Mouse (Mus musculus) common myeloid progenitor, adult 5-6 weeks (primary cell): ENCODE data around the gene H13. TPM values are rescaled to one million over a fixed set of nuclear protein-coding genes. Genes with fewer than 3 reads are reported as not detected.

Experiments
- ATAC-seq: replicated peaks from 2 replicates; pipeline ENCODE4 v1.8.0; 2016; ENCODE audit warnings: low read depth, mild to moderate bottlenecking, moderate TSS enrichment, inconsistent platforms; ENCODE audit not compliant: poor library complexity, severe bottlenecking
- total RNA-seq: library from RNA; stranded (forward); fragments of 200-1000, 187-1606 nt; gene quantifications from 2 replicates; pipeline ENCODE4 v1.2.3, GENCODE M21; 2017

Gene H13
- total RNA-seq, 1 experiment from 2014 or later, result 70.3 TPM

DNA sequence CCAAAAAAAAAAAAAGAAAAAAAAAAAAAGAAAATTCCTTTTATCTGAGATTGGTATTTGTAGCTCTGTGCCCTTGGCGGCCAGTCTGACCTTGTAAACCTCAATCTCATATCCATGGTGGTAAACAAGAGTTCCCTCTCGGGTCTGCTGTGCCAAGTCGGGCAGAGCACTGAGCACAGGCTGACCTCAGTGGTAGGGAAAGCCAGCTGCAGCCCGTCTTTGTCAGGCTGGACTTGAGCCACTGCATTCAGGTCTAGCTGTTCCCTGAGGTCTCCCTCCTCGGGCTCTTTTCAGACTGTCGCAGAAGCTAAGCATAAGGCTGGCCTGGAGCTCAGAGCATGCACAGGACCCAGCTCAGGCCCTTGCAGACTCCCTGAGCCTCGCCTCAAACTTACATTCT lies 25.4 kb downstream of the H13 start:
- no peak for ATAC-seq

DNA sequence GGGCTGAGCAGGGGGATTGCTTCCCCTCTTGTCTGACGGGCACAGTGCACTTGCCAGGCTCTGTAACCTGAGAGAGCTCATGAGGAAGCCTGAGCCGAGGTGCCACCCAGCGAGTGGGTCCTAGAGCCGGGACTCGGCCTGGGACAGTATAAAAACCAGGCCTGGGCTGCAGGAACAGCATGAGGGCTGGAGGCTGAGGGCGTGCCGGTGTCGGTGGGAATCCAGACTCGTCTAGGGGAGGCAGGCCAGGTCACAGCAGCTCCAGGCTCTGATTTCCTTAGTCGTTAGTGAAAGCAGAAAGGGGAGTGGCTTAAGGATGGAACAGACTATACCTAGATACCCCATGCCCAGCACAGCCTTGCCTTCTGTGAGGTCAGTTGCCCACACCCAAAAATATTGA lies 26.8 kb downstream of the H13 start:
- no peak for ATAC-seq

DNA sequence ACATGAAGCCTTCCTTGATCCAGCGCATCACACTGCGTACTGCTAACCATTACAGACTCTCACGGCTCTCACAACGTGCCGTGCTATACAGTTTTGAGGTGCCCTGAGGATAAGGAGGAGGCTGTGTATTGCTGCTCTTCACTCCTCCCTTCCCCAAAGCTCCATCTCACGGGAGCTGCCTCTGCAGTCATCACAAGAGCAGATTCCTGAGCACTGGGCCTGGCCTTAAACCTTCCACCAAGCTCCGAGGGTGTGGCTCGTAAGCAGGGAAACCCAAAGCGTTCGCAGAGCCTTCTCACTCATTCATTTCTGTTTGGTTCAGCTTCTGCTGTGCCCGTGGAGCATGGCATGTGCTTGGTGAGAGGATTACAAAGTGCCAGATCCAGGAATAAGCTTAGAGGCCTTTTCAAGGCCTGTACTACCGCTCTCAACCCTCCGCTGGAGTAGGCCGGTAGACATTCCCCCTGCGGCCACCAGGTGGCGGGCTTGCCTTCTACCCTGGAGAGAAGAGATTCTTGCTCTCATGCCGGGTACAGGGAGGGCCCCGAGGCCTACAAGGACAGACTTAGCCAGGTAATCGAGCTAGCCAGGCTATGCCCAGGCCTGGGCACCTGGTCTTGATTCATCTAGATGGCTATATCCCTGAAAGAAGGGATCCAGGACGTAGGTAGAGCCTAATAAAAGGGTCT lies 27.4 kb downstream of the H13 start:
- peak; percentile 89 for ATAC-seq

DNA sequence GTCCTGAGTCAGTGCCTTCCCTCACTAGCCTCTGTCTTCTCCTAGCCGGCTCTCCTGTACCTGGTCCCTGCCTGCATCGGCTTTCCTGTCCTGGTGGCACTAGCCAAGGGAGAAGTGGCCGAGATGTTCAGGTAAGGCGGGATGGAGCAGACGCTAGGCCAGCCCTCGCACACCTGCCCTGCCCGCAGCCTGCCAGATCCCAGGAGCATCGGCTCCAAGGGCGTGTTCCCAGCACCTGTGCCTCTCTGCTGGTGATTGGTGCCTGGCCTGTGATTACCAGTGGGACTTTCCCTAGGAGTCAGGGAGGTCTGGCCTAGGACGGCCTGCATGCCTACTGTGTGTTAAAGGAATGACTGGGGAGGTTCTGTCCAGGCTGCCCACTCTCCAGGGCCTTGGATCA lies 30.9 kb downstream of the H13 start:
- ATAC-seq, result no peak

DNA sequence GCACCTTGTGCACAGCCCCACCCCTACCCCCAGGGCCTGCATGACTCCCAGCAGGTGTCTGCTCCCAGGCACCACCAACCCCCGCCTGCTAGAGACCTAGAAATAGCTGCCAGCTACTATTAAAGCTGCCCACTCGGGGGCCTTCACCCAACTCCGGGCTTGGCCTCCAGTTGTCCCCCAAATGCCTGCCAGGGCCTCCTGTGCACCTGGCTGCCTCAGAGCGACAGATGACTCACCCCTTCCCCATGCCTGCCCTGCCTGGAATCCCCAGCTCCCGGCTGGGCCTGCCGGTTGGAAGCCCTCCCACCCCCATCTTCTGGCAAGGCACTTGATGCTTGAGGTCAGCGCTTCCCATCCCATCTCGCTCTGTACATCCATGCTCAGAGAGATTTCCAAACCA lies 31.5 kb downstream of the H13 start:
- no peak for ATAC-seq

DNA sequence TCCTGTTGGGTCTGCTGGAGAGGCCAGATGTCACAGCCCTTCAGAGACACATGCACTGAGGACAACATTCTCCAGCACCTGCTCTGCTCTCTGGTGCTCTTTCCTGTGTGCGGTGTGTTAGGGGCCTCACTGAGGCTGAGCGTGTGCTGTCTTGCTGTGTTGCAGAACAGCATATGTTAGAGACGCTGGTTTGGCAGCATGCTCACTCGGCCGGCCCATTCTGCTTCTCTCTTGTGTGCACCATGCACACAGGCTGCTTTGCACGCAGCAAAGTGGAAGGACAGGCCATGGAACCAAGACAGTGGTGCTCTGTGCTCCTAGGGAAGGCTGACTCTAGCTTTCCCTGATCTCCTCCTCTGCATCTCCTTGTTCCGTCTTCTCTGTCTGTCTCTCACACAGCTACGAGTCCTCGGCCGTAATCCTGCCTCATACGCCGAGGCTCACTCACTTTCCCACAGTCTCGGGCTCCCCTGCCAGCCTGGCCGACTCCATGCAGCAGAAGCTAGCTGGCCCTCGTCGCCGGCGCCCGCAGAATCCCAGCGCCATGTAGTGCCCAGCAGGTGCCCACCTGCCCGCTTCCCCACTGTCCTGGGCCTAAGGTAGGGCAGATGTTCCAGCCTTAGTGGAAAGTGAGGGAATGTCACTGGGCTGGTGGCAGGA lies 34.5 kb downstream of the H13 start:
- no peak for ATAC-seq

DNA sequence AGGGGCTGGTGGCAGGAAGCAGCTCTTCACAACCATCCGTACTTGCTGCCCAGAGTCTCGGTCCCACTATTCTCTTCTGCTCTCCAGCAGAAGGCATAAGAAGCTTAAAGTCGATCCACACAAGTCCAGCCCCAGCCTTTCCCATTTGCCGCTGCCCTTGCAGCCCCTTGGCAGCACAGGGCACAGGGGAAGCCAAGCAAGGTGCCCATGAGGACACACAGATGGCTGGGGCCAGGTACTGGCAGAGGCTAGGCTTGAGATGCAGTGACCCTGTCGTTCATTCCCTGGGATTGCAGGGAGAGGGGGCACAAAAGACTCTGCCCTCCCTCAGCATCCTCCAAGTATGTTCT lies 35.0 kb downstream of the H13 start:
- no peak for ATAC-seq

DNA sequence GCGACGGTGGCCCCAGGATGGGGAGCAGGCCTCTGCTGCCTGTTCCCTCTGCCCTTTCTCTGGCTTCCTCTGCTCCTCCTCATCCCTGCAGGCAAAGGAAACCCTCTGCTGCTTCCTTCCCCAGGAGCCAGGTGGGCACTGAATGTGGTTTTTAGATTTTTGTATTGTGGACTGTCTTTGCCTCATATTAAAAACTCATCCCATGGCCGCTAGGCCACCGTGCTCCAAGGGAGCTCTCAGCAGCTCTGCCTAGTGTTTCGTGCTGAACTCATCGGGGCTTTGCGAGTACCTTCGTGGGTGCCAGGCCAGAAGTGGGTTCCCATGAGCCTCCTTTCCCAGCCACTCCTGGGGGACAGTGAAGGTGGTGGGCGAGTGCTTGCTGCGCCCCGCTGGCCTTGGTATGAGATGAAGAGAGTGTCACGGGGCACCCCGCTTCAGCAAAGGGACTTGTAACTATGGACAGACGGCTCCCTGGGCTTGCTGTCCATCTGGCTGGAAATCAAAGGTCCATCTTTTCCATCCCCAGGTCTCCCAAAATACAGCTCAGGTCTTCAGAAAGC lies 35.6 kb downstream of the H13 start:
- no peak for ATAC-seq

DNA sequence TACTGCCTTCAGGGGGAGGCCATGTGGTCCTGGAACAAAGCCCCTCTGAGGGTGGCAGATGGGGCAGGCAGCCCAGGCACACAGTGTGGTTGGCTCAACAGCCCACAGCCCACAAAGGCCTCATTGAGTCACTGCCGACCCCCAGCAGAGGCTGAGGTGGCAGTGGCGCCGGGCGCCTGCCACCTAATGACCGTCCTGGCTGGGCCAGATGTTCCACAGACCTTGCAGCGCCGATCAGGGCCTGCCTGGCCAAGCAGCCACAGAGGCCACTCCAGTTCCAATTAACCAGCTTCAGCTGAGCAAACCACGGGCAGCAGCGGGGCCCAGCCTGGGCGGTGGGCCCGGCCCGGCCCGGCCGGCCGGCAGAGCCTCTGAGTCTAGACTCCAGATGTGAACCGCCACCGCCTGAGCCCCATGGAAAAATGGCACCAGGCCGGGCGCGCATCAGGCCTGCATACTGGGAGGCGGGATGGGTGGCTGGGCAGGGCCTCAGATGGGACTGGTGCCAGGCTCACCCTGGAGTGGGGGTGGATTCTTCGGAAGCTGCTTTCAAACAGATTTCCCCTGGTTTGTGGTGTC lies 36.8 kb downstream of the H13 start:
- ATAC-seq, result no peak

DNA sequence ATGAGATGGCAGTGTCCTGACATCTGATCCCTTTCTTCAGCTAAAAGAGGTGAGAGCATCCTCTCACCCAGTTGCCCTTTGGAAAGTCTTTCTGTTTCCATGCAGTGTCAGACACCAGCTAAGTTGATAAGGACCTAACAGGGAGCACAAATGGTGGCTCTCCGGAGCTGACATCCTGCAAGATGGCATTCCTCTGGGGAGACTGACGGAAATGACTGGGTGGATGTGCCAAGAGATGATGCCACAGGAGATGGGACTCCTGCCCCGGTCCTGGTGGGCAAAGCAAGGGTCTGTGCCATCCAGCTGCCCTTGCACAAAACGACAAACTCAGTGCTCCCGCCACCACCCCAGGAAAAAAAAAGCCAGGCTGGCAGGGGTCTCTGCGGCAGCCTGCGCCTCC lies 37.9 kb downstream of the H13 start:
- ATAC-seq, result no peak

DNA sequence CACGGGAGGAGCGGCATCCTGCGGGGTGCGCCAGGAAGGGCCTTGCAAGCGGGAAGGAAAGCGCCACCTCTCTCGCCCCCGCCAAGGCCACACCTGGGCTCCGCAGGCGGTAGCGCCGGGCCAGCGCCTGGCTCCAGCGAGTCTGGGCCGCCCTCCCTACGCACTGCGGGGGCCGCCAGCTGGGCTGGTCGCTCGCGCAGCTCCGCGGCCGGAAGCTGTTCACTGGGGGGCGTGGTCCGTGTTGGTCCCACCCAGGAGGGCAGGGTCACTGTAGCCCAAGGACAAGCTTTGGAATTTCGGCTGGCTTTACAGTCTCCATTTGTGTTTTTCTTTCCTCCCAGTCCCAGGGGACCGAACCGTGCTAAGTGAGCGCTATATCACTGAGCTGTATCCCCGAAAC lies 38.4 kb downstream of the H13 start:
- ATAC-seq, result no peak

DNA sequence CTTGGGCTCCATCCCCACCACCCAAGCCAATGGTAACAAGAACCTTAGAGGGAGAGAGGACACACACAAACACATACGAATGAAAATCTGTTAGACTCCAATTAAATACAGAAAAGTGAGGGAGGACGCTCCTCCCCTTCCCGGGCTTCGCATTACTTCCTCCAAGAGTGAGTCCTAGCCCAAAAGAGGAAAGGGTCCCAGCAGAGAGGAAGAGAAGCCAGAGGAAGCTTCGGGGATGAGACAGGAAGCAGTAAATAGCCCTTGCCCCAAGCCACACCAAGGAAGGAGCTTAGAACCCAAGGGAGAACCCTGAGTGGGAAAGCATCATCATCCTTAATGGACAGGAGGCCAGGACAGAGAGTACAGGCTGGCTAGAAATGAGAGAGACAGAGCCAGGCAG lies 39.8 kb downstream of the H13 start:
- ATAC-seq, result no peak

DNA sequence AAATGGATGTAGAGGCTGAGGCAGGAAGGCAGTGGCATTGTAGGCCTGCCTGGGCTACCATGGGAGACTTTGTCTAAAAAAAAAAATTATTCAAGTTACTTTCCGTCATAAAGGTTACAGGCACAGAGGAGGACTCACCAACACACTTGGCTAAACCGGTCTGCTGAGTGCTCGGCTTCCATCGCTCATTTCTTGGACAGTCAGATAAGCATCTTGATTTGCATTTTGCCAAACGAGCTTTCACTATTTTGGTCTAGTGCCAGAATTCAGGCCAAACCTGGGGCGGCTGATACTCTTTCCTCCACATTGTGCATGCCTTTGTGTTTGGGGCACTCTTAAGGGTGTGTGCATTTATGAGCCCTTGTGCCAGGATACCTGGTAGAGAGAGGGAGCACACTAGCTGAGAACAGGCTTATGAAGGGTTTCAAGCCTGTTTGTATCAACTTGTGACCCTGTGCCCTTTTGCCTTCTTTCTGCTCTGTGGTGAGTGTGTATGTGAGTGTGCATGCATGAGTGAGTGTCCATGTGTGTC lies 47.0 kb downstream of the H13 start:
- ATAC-seq, result no peak

DNA sequence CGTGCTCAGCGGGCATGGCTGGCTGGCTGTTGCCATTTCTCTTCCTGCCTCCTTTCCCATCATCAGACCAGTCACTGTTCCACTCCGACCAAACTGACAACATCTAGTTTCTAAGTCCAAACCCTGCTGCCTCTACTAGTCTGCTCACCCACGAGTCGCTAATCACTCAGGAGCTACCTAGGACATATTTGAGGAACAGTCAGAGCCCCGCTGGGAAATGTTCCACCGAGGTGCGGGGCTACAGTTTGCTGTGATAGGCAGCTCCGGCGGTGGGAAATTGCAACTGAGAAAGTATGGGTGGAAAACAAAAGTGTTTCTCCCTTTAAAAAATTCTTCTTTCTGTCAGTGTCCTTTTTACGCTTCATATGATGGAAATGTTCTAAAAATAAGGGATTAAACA lies 48.4 kb downstream of the H13 start:
- no peak for ATAC-seq

DNA sequence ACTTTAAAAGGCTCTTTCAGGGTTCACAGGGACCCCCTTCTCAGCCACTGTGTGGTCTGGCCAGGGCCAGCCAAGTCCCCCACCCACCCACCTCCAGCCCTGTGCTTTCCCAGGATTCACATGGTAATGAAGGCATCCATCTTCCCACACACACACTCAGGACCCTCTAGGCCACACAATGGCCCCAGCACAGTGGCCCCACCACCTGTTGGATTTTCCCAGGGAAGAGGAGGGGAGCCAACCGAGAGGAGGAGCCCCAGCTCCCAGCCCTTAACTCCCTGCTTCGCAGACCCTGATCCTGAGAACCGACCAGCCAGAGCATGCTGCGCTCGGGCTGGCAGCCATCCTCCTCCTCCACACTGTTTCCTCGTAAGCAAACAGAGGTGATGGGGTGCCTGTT lies 48.8 kb downstream of the H13 start:
- ATAC-seq, result no peak

DNA sequence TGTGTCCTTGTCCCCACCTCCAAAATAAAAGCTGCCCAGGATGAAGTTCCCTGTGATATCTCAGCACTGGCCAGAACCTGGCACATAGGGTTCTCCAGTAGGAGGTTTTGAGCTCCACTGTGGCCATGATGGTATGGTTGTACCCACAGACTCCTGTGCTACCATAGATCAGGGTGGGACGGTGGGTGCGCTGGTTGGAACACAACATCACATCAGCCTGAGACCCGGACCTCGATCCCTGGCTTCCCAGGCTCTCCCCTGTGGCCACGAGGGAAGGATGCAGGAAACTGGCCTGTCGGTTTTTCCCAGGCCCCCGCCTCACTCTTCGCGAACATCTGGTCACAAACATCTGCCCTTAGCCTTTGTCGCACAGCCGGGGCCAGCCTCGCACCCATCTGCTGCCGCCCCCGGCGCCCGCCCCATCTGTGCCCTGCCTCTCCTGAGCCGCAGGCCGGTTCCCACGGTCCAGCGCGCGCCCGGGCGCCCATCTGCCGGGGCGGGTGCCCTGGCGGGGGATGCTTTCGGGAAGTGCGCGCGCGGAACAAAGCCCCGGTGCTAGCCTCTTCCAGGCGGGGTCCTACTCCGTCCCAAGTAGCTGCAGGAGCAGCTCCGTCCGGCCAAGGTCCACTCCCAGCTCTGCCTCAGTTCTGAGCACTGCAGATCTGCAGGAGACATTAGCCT lies 54.5 kb downstream of the H13 start:
- peak; percentile 19; the same call in 1 of the 2 replicates for ATAC-seq

DNA sequence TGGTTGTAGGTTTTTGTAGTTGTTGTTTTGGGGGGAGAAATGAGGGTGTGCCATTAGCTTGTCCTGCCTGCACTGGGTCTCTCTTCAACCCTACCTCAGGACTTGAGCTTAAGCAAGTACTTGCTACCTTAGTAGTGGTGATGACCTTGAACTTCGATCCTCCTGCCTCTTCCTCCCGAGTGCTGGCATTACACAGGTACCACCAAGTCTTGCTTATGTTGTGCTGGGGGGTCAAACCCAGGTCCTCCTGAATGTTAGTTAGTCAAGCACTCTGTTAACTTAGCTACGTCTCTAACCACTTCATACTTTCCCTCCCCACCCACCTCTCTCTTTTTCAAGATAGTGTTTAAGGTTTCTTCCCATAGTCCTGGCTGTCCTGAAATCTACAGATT lies 55.1 kb downstream of the H13 start:
- no peak for ATAC-seq

DNA sequence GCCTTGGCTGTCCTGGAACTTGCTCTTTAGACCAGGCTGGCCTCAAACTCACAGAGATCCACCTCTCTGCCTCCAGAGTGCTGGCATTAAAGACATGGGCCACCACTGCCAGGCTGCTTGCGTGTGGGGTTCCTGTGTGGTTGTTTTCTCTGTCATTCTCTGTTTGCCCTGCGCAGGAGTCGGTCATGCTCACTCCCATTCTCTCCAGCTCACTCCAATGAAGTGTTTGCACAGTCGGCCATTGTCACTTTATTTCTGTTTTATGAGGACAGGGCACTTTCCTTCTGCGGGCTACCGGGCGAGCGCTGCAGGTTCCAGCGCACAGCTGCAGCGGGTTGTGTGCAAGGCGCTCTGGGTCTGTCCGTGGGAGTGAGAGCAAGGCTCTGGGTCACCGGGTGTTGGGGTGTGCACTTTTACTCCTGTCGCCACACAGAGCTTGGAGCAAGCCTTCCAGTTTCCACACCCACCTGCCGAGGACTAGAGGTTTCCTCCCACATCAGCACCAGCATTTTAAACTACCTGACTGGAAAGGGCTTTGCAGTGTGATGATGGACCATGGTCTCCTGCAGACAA lies 56.0 kb downstream of the H13 start:
- ATAC-seq, result no peak

DNA sequence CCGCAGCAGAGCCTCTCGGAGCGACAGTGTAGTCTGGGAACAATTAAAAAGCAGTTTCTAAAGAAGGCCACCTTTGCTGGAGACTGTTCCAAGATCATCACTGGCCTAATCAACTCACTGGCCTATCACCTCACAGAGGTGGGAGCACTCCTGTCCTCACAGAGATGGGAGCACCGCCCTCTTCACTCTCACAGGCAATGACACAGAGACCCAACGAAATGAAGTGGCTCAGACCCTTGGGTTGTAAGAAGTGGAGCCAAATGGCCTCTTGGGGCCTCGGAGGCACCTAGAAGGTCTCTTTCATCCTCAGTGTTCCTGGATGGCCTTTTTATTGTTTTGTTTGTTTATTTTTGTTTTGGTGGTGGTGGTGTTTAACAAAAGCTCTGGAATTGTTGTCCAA lies 57.0 kb downstream of the H13 start:
- no peak for ATAC-seq

DNA sequence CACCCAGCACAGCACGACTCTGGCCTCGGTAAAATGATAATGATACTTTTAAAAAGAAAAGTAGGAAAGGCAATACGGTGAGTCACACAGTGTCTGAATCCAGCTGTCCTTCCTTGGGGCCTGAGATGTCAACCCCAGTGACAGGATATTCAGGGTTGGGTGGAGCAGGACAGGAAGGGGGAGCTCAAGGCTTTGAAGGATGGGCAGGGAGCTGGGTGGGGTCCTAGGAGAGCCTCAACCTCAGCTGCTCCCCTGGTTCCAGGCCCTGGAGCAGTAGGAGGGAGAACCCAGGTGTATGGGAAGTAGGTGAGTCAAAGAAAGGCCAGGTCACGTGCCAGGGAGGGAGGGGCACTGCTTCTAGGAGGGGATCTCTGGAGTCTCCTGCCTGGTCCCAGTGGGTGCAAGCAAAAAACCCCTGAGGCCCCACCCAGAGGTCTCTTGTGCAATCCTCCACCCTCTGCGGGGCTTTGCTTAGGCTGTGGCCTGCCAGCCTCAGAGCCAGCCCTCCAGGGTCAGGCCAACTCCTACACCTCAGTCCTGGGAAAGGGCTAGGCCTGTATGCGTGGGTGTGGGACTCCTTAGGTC lies 57.6 kb downstream of the H13 start:
- peak; percentile 65 for ATAC-seq
